Mouse (Mus musculus) ES-Bruce4 (cell line): ENCODE data around the gene Haao. TPM values are rescaled to one million over a fixed set of nuclear protein-coding genes. Genes with fewer than 3 reads are reported as not detected.

Experiments used
- H3K27ac ChIP-seq: 2 replicates; pipeline ENCODE4 v1.5.1; 2012; ENCODE audit warnings: low read length, inconsistent platforms; ENCODE audit not compliant: insufficient read depth
- H3K27me3 ChIP-seq: 2 replicates; pipeline ENCODE4 v1.6.1; 2012; ENCODE audit warnings: mild to moderate bottlenecking, low read length, inconsistent platforms; ENCODE audit not compliant: control insufficient read depth, poor library complexity, insufficient read depth, severe bottlenecking
- H3K36me3 ChIP-seq: 2 replicates; pipeline ENCODE4 v1.6.1; 2012; ENCODE audit warnings: inconsistent platforms, mild to moderate bottlenecking, low read length, moderate library complexity; ENCODE audit not compliant: control insufficient read depth, poor library complexity, insufficient read depth, severe bottlenecking
- H3K4me1 ChIP-seq: one replicate; pipeline ENCODE4 v1.8.1; 2011; ENCODE audit warnings: low read length; ENCODE audit not compliant: control insufficient read depth, insufficient read depth
- H3K4me3 ChIP-seq: 2 replicates; pipeline ENCODE4 v1.5.1; 2011; ENCODE audit warnings: low read depth, mild to moderate bottlenecking, low read length
- H3K9ac ChIP-seq: 2 replicates; pipeline ENCODE4 v1.6.1; 2012; ENCODE audit warnings: low read depth, mild to moderate bottlenecking, inconsistent platforms; ENCODE audit not compliant: poor library complexity, severe bottlenecking
- H3K9me3 ChIP-seq: replicated peaks from 2 replicates; pipeline ENCODE4 v1.6.1; 2012; ENCODE audit warnings: mild to moderate bottlenecking, low read length, inconsistent platforms; ENCODE audit not compliant: control insufficient read depth, poor library complexity, insufficient read depth, severe bottlenecking
- CTCF ChIP-seq: IDR thresholded peaks from one replicate; pipeline ENCODE4 v1.8.1; 2011; ENCODE audit warnings: low read depth, low read length
- EP300 ChIP-seq: IDR thresholded peaks from 2 replicates; pipeline ENCODE4 v1.6.1; 2011; ENCODE audit warnings: low read depth, low read length; ENCODE audit not compliant: insufficient read depth
- POLR2A ChIP-seq: IDR thresholded peaks from one replicate; pipeline ENCODE4 v1.8.1; 2011; ENCODE audit warnings: low read length; ENCODE audit not compliant: insufficient read depth
- polyA plus RNA-seq: library from polyadenylated mRNA; stranded (reverse); fragments of >200 nt; gene quantifications from 2 replicates; pipeline ENCODE4 v1.2.4, GENCODE M21; 2011; ENCODE audit warnings: low read depth; ENCODE audit not compliant: missing spikeins, insufficient read depth, insufficient read length

The Haao gene
- polyA plus RNA-seq, 1 experiment = 0.55 TPM

- Histone ChIP-seq H3K27me3 (no peaks in the 10 kb centered on the region), H3K4me3 (no peak overlapping the region), H3K9me3 (no peaks in the 10 kb centered on the region), H3K4me1 (no peaks in the 10 kb centered on the region), H3K27ac (no peak overlapping the region), H3K9ac (no peak overlapping the region), H3K36me3 (no peaks in the 10 kb centered on the region)
- TF ChIP-seq POLR2A (no peak), EP300 (no peak), CTCF (no peak)
Measured at GRCm38 (mm10) chr17:83839132-83839531, 8.6 kb downstream of the Haao start.

- H3K27me3 ChIP-seq = no peaks in the 10 kb centered on the region
- H3K36me3 ChIP-seq = no peaks in the 10 kb centered on the region
- no peak overlapping the region for H3K4me3 ChIP-seq
- no peaks in the 10 kb centered on the region for H3K4me1 ChIP-seq
- TF ChIP-seq EP300 (no peak), POLR2A (no peak), CTCF (no peak)
- H3K9ac ChIP-seq = no peak overlapping the region
- no peaks in the 10 kb centered on the region for H3K9me3 ChIP-seq
- no peak overlapping the region for H3K27ac ChIP-seq
Measured at GRCm38 (mm10) chr17:83837659-83838190, 10.0 kb downstream of the Haao start.

GRCm38 (mm10) chr17:83836048-83836447 is 11.7 kb downstream of the Haao start:
- Histone ChIP-seq H3K4me1 (no peaks in the 10 kb centered on the region), H3K27ac (no peak overlapping the region), H3K4me3 (no peak overlapping the region), H3K27me3 (no peaks in the 10 kb centered on the region), H3K9ac (no peak overlapping the region), H3K36me3 (no peaks in the 10 kb centered on the region), H3K9me3 (no peaks in the 10 kb centered on the region)
- no peak for TF ChIP-seq EP300

- no peaks in the 10 kb centered on the region for H3K4me1 ChIP-seq
- no peaks in the 10 kb centered on the region for H3K27me3 ChIP-seq
- H3K4me3 ChIP-seq = no peak overlapping the region
- no peak overlapping the region for H3K9ac ChIP-seq
- no peak overlapping the region for H3K27ac ChIP-seq
- no peaks in the 10 kb centered on the region for H3K36me3 ChIP-seq
- H3K9me3 ChIP-seq = no peaks in the 10 kb centered on the region
- TF ChIP-seq EP300 (no peak), CTCF (no peak), POLR2A (no peak)
Measured at GRCm38 (mm10) chr17:83834120-83834519, 13.6 kb downstream of the Haao start.

- Histone ChIP-seq H3K4me1 (peaks cover 2% of the 10 kb centered on the region), H3K4me3 (no peak overlapping the region), H3K9ac (no peak overlapping the region), H3K27ac (no peak overlapping the region), H3K9me3 (no peaks in the 10 kb centered on the region), H3K27me3 (no peaks in the 10 kb centered on the region), H3K36me3 (no peaks in the 10 kb centered on the region)
- TF ChIP-seq POLR2A (no peak), CTCF (no peak), EP300 (no peak)
Measured at GRCm38 (mm10) chr17:83830616-83831292, 17.0 kb downstream of the Haao start.

GRCm38 (mm10) chr17:83829356-83829755 is 18.4 kb downstream of the Haao start:
- TF ChIP-seq CTCF = no peak
- TF ChIP-seq POLR2A = no peak
- TF ChIP-seq EP300 = no peak

More at GRCm38 (mm10) chr17:83829356-83829755, 18.4 kb downstream of the Haao start:
- H3K4me3 ChIP-seq = no peak overlapping the region
- peaks cover 2% of the 10 kb centered on the region for H3K4me1 ChIP-seq
- H3K36me3 ChIP-seq = no peaks in the 10 kb centered on the region
- H3K9me3 ChIP-seq = no peaks in the 10 kb centered on the region
- no peaks in the 10 kb centered on the region for H3K27me3 ChIP-seq
- no peak overlapping the region for H3K9ac ChIP-seq
- no peak overlapping the region for H3K27ac ChIP-seq
